In the genomic region with DNA sequence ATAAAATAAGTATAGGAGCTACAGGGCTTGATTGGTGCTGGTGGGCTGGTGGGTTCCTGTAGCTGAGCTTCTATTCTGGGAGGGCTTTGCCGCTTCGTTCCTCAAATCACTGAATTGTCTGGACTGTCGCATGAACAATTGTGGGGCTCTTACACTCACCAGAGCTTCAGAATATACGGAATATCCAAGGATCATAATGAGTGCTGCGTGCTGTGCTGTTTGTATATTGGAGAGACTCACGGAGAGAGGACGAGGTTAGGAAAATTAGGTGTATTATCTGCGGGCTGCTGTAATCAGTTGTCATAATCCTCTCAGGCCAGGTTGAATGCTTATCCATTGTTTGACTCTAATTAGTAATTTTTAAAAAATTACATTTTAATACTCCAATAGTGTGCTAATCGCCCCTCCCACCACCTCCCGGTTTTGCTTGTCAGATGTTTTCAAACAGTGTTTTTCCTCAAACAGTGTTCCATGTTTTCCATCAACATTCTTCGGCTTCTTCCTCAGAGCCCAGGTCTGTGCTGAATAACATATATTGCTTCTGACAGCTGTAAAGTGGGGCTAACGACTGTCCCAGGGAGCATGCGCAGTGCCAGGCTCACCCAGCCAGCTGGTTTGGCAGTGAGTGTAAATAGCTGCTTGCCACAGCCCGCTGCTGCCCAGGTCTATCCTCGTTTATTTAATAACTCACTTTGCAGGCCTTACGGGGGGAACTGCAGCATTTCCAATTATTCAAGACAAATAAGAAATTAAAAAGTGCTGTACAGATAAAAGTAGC, we compare ENCODE assay signal across 8 mouse cellular contexts.
DNase-seq lines count a peak whose midpoint lies in the region; ATAC-seq lines count a peak whose summit lies in the region.

No protein-coding gene starts in this region.

- peak overlapping the region; percentile 25; the same call in 1 of the 2 replicates for H3K4me2 ChIP-seq in kidney, embryonic 16.5 days (replicated peaks; ENCODE audit: low read depth, low read length)
- H3K4me2 ChIP-seq in midbrain, embryonic 13.5 days (replicated peaks) = no peak overlapping the region; the same call in 1 of the 2 replicates
- no peak overlapping the region for H3K4me2 ChIP-seq in liver, embryonic 12.5 days

- ATAC-seq in kidney, embryonic 16.5 days (ENCODE audit: low FRiP score, low TSS enrichment) = no peak
- ATAC-seq in midbrain, embryonic 13.5 days = 0 out of 2 replicates have a peak, but pooled peaks have one; percentile 50
- no peak for ATAC-seq in liver, embryonic 12.5 days

- H3K27ac ChIP-seq in kidney, embryonic 16.5 days (ENCODE audit: low read length) = no peak overlapping the region
- no peak overlapping the region for H3K27ac ChIP-seq in midbrain, embryonic 13.5 days
- H3K27ac ChIP-seq in liver, embryonic 12.5 days = no peak overlapping the region

- no peaks in the 10 kb centered on the region for H3K27me3 ChIP-seq in kidney, embryonic 16.5 days (ENCODE audit: insufficient read depth, low read length)
- H3K27me3 ChIP-seq in midbrain, embryonic 13.5 days = no peaks in the 10 kb centered on the region
- no peaks in the 10 kb centered on the region for H3K27me3 ChIP-seq in liver, embryonic 12.5 days (replicated peaks)

- H3K9me3 ChIP-seq in kidney, embryonic 16.5 days (ENCODE audit: low read length) = no peaks in the 10 kb centered on the region
- H3K9me3 ChIP-seq in midbrain, embryonic 13.5 days = no peaks in the 10 kb centered on the region
- no peaks in the 10 kb centered on the region for H3K9me3 ChIP-seq in liver, embryonic 12.5 days (replicated peaks)

- no peak for DNase-seq in kidney, postnatal 25 days
- DNase-seq in cerebellum, adult 11-12 months = peak; percentile 36
- DNase-seq in cerebellum, postnatal 25 days = peak; percentile 63 to 70
- no peak for DNase-seq in urinary bladder, adult 18-20 months (ENCODE audit: low spot score in 2 of 2)
- no peak for DNase-seq in liver

- H3K36me3 ChIP-seq in kidney, embryonic 16.5 days (ENCODE audit: insufficient read depth, low read length) = no peaks in the 10 kb centered on the region
- H3K36me3 ChIP-seq in midbrain, embryonic 13.5 days = no peaks in the 10 kb centered on the region
- no peaks in the 10 kb centered on the region for H3K36me3 ChIP-seq in liver, embryonic 12.5 days

- no peak overlapping the region for H3K9ac ChIP-seq in kidney, embryonic 16.5 days (replicated peaks; ENCODE audit: low read length)
- no peak overlapping the region for H3K9ac ChIP-seq in midbrain, embryonic 13.5 days (replicated peaks)
- no peak overlapping the region for H3K9ac ChIP-seq in liver, embryonic 12.5 days

- no peak overlapping the region for H3K4me3 ChIP-seq in kidney, embryonic 16.5 days (ENCODE audit: low read length)
- H3K4me3 ChIP-seq in midbrain, embryonic 13.5 days (replicated peaks) = no peak overlapping the region
- no peak overlapping the region for H3K4me3 ChIP-seq in liver, embryonic 12.5 days

- 74% methylated on average over 16 of the region's 16 CpGs for WGBS in kidney, embryonic 16.5 days
- WGBS in midbrain, embryonic 13.5 days = 73% methylated on average over 16 of the region's 16 CpGs
- WGBS in liver, embryonic 12.5 days (ENCODE audit: insufficient replicate concordance) = 76% methylated on average over 16 of the region's 16 CpGs

- H3K4me1 ChIP-seq in kidney, embryonic 16.5 days (ENCODE audit: insufficient read depth, low read length) = 0 out of 2 replicates have a peak, but pooled peaks cover 3% of the 10 kb centered on the region
- H3K4me1 ChIP-seq in midbrain, embryonic 13.5 days (replicated peaks) = peaks cover 5% of the 10 kb centered on the region
- H3K4me1 ChIP-seq in liver, embryonic 12.5 days = no peaks in the 10 kb centered on the region

Comparison
In these comparisons a context has a peak if more than half of its experiments do, and no peak if none do; other contexts are left out.
1. DNase-seq: peak in cerebellum, adult 11-12 months (single experiment) and cerebellum, postnatal 25 days (2 of 2); none in kidney, postnatal 25 days (0 of 2), urinary bladder, adult 18-20 months (0 of 2) and liver (single experiment).